Mouse (Mus musculus): ENCODE data around the gene Camsap1. TPM values are rescaled to one million over a fixed set of nuclear protein-coding genes. Genes with fewer than 3 reads are reported as not detected.

Gene Camsap1
- polyA plus RNA-seq (2012; rRNA removed): 4.4 and 4.6 TPM in 2 replicates

DNA sequence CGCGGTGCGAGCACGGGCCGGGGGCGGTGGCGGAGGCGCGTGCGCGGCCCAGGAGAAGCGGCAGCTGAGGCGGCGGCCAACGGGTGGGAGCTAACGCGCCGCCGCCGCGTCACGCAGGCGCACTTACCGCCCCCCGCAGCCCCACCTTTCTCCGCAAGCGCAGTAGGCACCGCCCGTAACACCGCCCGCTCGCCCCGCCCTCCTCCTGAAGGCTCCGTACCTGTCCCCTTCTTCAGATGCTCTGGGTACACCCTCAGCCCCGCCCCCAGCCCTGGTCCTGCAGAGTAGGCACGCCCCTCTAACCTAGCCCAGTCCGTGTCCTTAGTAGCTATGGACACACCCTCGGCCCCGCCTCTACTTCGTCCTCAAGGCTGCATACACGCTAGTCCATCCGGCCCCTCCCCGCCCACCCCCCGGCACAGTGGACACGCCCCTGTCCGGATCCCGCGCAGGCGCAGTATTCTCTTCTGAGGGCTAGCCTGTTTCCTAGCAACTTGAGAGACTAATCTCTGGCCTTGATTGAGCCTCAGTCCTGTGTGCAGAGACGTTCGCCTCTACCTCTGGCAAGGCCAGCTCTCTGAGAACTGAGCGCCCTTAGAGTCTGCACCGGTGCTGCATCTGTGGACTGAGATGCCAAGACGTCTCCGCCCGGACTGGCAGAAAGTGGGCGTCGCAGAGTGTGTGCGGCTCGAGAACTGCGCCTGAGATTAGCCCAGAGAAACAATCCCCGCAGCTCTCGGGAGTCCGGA, at the start of gene Camsap1:
Camsap1 (minus strand) TSS at position 124 of the 749 bp plus-strand sequence.
- no peak for TF ChIP-seq POLR2A (IDR thresholded peaks at IDR 0.05; ENCODE audit: low read depth, low read length)
- TF ChIP-seq CTCF (IDR thresholded peaks at IDR 0.05; ENCODE audit: extremely low read depth, insufficient read length, insufficient replicate concordance, low read depth, low read length): no peak
- Histone ChIP-seq H3K27me3 (ENCODE audit: control insufficient read depth, insufficient read depth, low read length) (no peaks in the 10 kb centered on the region), H3K4me1 (ENCODE audit: control insufficient read depth, insufficient read depth, insufficient read length, low read length) (peaks cover 6% of the 10 kb centered on the region; the same call in 1 of the 2 replicates), H3K36me3 (ENCODE audit: control insufficient read depth, insufficient read depth, low read length) (no peaks in the 10 kb centered on the region), H3K4me3 (ENCODE audit: low read depth, low read length) (peak within 1 kb of the TSS; percentile 86), H3K27ac (ENCODE audit: insufficient read depth, low read depth, low read length) (no peak within 1 kb of the TSS)
- under 1% methylated on average over 63 of the region's 64 CpGs for WGBS

DNA sequence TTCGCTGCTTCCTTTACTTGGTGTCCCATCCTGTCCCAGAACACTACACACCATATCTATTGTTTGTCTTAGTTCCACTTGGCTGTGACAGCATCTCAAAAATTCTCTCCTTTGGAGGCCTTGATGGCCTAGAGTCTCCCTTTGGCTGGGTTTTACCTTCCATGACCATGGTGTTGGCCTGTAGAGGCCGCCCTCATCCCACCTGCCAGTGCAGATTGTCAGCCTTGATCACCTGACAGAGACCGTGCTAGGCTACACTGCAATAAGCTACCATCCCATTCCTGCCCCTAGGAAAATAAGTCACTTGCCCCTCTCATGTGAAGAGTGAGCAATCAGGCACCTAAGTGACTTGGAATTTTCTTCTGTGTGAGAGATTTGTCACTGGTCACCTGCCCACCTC, 47.2 kb upstream of the Camsap1 start:
- Histone ChIP-seq H3K36me3 (ENCODE audit: control insufficient read depth, insufficient read depth, low read length) (no peaks in the 10 kb centered on the region), H3K27ac (ENCODE audit: insufficient read depth, low read depth, low read length) (no peak overlapping the region), H3K4me1 (ENCODE audit: control insufficient read depth, insufficient read depth, insufficient read length, low read length) (no peaks in the 10 kb centered on the region), H3K4me3 (ENCODE audit: low read depth, low read length) (no peak overlapping the region), H3K27me3 (ENCODE audit: control insufficient read depth, insufficient read depth, low read length) (no peaks in the 10 kb centered on the region)
- 38% methylated on average over 3 of the region's 3 CpGs for WGBS
- TF ChIP-seq CTCF (IDR thresholded peaks at IDR 0.05; ENCODE audit: extremely low read depth, insufficient read length, insufficient replicate concordance, low read depth, low read length) (peak; percentile 36; the same call in 1 of the 2 replicates), POLR2A (IDR thresholded peaks at IDR 0.05; ENCODE audit: low read depth, low read length) (no peak)

GRCm38 (mm10) chr2:26024138-26025075, 41.3 kb upstream of the Camsap1 start:
- Histone ChIP-seq H3K27ac (ENCODE audit: insufficient read depth, low read depth, low read length) (no peak overlapping the region), H3K4me1 (ENCODE audit: control insufficient read depth, insufficient read depth, insufficient read length, low read length) (peaks cover 8% of the 10 kb centered on the region), H3K36me3 (ENCODE audit: control insufficient read depth, insufficient read depth, low read length) (no peaks in the 10 kb centered on the region), H3K27me3 (ENCODE audit: control insufficient read depth, insufficient read depth, low read length) (no peaks in the 10 kb centered on the region), H3K4me3 (ENCODE audit: low read depth, low read length) (no peak overlapping the region)
- peak; percentile 11; the same call in 1 of the 2 replicates for TF ChIP-seq CTCF (IDR thresholded peaks at IDR 0.05; ENCODE audit: extremely low read depth, insufficient read length, insufficient replicate concordance, low read depth, low read length)
- TF ChIP-seq POLR2A (IDR thresholded peaks at IDR 0.05; ENCODE audit: low read depth, low read length): no peak
- WGBS: 8% methylated on average over 4 of the region's 4 CpGs

DNA sequence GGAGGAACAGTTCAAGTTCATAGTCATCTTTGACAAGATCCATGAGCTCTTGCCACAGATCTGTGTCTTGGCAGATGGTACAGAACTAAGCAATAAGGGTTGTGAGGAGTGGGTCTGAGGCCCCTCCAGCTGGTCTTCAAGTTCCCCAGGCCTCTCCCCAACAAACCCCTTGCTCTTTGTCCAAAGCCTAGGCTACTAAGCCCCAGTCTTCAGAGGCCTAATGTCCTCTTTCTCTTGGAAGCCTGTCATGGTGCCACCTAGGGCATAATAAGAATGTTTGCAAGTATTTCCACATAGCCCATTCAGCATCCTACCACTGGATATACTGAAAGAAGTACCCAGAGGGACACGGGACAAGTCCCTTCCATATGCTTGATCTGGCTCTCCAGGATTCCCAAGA, 39.5 kb upstream of the Camsap1 start:
- Histone ChIP-seq H3K27ac (ENCODE audit: insufficient read depth, low read depth, low read length) (no peak overlapping the region), H3K4me3 (ENCODE audit: low read depth, low read length) (no peak overlapping the region), H3K27me3 (ENCODE audit: control insufficient read depth, insufficient read depth, low read length) (no peaks in the 10 kb centered on the region), H3K36me3 (ENCODE audit: control insufficient read depth, insufficient read depth, low read length) (no peaks in the 10 kb centered on the region), H3K4me1 (ENCODE audit: control insufficient read depth, insufficient read depth, insufficient read length, low read length) (peaks cover 8% of the 10 kb centered on the region)
- TF ChIP-seq CTCF (IDR thresholded peaks at IDR 0.05; ENCODE audit: extremely low read depth, insufficient read length, insufficient replicate concordance, low read depth, low read length): no peak
- no peak for TF ChIP-seq POLR2A (IDR thresholded peaks at IDR 0.05; ENCODE audit: low read depth, low read length)
- WGBS: 93% methylated on average over 1 of the region's 1 CpGs

DNA sequence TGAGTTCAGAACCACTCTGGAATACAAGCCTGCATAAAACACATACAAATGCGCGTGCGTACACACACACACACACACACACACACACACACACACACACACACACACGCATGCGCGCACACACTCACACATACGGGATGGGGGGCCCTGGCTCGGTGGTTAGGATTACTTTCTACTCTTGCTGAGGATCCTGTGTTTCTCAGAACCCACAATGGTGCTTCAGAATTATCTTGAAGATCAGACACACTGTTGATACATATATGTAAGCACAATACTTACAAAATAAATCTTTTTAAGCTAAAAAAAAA, 39.1 kb upstream of the Camsap1 start:
- H3K27me3 ChIP-seq (ENCODE audit: control insufficient read depth, insufficient read depth, low read length): no peaks in the 10 kb centered on the region
- H3K27ac ChIP-seq (ENCODE audit: insufficient read depth, low read depth, low read length): peak overlapping the region; percentile 53; the same call in 1 of the 2 replicates
- WGBS: 77% methylated on average over 8 of the region's 8 CpGs

DNA sequence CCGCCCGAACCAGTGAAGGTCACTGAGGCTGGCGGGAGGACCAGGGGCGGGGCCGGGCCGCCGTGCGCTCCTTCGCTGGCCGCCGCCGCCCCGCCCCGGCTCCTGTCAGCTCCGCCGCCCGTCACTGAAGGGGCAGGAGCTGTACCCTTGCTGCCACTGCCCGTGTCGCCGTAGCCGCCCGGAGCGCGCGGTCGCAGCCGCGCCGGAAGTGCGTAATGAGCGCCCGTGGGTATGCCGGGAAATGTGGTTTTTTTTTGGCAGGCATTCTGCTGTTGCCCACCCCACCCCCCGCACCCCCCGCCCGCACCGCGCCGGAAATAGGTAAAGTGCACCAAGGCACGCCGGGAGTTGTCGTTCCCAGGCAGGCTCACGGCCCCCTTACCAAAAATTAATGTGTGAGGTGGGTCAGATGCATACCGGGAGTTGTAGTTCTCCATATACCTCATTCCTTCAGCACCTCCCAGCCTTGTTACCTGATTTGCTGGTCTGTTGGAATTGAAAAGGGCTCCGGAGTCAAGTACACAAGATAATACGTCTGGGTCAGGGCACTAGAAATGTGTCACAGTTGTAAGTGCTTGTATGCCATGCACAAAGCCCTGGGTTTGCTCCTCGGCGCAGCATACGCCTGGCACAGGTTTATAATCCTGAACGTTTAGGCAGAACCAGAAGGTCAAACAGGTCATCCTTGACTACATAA, 38.6 kb upstream of the Camsap1 start, which contains the start of gene Ubac1:
Ubac1 (minus strand) TSS at position 187 of the 697 bp plus-strand sequence.
- Histone ChIP-seq H3K27ac (ENCODE audit: insufficient read depth, low read depth, low read length) (peak within 1 kb of the TSS; percentile 93), H3K36me3 (ENCODE audit: control insufficient read depth, insufficient read depth, low read length) (no peaks in the 10 kb centered on the region), H3K4me1 (ENCODE audit: control insufficient read depth, insufficient read depth, insufficient read length, low read length) (peaks cover 8% of the 10 kb centered on the region), H3K4me3 (ENCODE audit: low read depth, low read length) (peak within 1 kb of the TSS; percentile 80), H3K27me3 (ENCODE audit: control insufficient read depth, insufficient read depth, low read length) (no peaks in the 10 kb centered on the region)
- 3% methylated on average over 50 of the region's 50 CpGs for WGBS
- TF ChIP-seq CTCF (IDR thresholded peaks at IDR 0.05; ENCODE audit: extremely low read depth, insufficient read length, insufficient replicate concordance, low read depth, low read length) (no peak), POLR2A (IDR thresholded peaks at IDR 0.05; ENCODE audit: low read depth, low read length) (peak; percentile 51; the same call in 1 of the 2 replicates)

More for the DNA sequence above, 39.1 kb upstream of the Camsap1 start:
- H3K36me3 ChIP-seq (ENCODE audit: control insufficient read depth, insufficient read depth, low read length): no peaks in the 10 kb centered on the region
- TF ChIP-seq POLR2A (IDR thresholded peaks at IDR 0.05; ENCODE audit: low read depth, low read length) (no peak), CTCF (IDR thresholded peaks at IDR 0.05; ENCODE audit: extremely low read depth, insufficient read length, insufficient replicate concordance, low read depth, low read length) (no peak)
- peaks cover 8% of the 10 kb centered on the region for H3K4me1 ChIP-seq (ENCODE audit: control insufficient read depth, insufficient read depth, insufficient read length, low read length)
- peak overlapping the region; percentile 80; the same call in 1 of the 2 replicates for H3K4me3 ChIP-seq (ENCODE audit: low read depth, low read length)

Data from small intestine, adult 2 months (tissue).